ENCODE assay signal across 26 mouse cellular contexts in genomic region chr11:54298777-54299176, GRCm38 (mm10). TPM values are rescaled to one million over a fixed set of nuclear protein-coding genes. Genes with fewer than 3 reads are reported as not detected.
DNase-seq lines count a peak whose midpoint lies in the region; ATAC-seq and TF ChIP-seq lines count a peak whose summit lies in the region.
"Had no signal": no experiment of that assay in that cellular context is flagged by ENCODE, and none has a peak within 500 bp of the region (broad histone marks: within the 10 kb centered on the region; RNA-seq: fewer than 3 reads in every experiment).

No protein-coding gene starts in this region.

- peak; percentile 20; the same call in 1 of the 2 replicates for TF ChIP-seq CTCF in liver, adult 2 months (IDR thresholded peaks at IDR 0.05; ENCODE audit: low read depth, low read length)
- TF ChIP-seq CTCF in ES-Bruce4 (IDR thresholded peaks at IDR 0.05; ENCODE audit: low read depth, low read length): peak; percentile 48
- TF ChIP-seq CTCF in small intestine, adult 2 months (IDR thresholded peaks at IDR 0.05; ENCODE audit: extremely low read depth, insufficient read length, insufficient replicate concordance, low read depth, low read length): peak; percentile 20; the same call in 1 of the 2 replicates

- TF ChIP-seq EP300 in ES-Bruce4 (IDR thresholded peaks at IDR 0.05; ENCODE audit: insufficient read depth, low read depth, low read length): no peak

- no peaks in the 10 kb centered on the region for H3K27me3 ChIP-seq in forebrain, embryonic 11.5 days (ENCODE audit: control insufficient read depth, insufficient read depth, low read length)
- peaks cover 9% of the 10 kb centered on the region; the same call in 1 of the 2 replicates for H3K27me3 ChIP-seq in forebrain, embryonic 10.5 days (ENCODE audit: poor library complexity, severe bottlenecking)
- H3K27me3 ChIP-seq in liver, adult 2 months (ENCODE audit: control insufficient read depth, insufficient read depth, low read length): peaks cover 7% of the 10 kb centered on the region
- H3K27me3 ChIP-seq in ES-Bruce4 (ENCODE audit: control insufficient read depth, insufficient read depth, low read length, poor library complexity, severe bottlenecking): no peaks in the 10 kb centered on the region; the same call in 1 of the 2 replicates
- peaks cover 7% of the 10 kb centered on the region for H3K27me3 ChIP-seq in small intestine, adult 2 months (ENCODE audit: control insufficient read depth, insufficient read depth, low read length)
- H3K27me3 ChIP-seq: forebrain, embryonic 12.5 days; hindbrain, embryonic 15.5 days had no signal

- no peak overlapping the region for H3K9ac ChIP-seq in forebrain, embryonic 11.5 days (ENCODE audit: low read length)
- no peak overlapping the region for H3K9ac ChIP-seq in liver, adult 2 months (ENCODE audit: low read depth, low read length)
- no peak overlapping the region for H3K9ac ChIP-seq in ES-Bruce4 (ENCODE audit: low read depth, poor library complexity, severe bottlenecking)
- H3K9ac ChIP-seq: embryonic facial prominence, embryonic 15.5 days; forebrain, embryonic 12.5 days; heart, embryonic 12.5 days; hindbrain, embryonic 15.5 days; liver, embryonic 15.5 days had no signal

- TF ChIP-seq POLR2A in liver, adult 2 months (IDR thresholded peaks at IDR 0.05; ENCODE audit: extremely low read depth, insufficient read depth, low read length): no peak
- TF ChIP-seq POLR2A in ES-Bruce4 (IDR thresholded peaks at IDR 0.05; ENCODE audit: insufficient read depth, low read length): no peak
- no peak for TF ChIP-seq POLR2A in small intestine, adult 2 months (IDR thresholded peaks at IDR 0.05; ENCODE audit: low read depth, low read length)

- H3K4me3 ChIP-seq in forebrain, embryonic 11.5 days (ENCODE audit: low read depth, low read length): no peak overlapping the region
- no peak overlapping the region for H3K4me3 ChIP-seq in forebrain, embryonic 10.5 days
- no peak overlapping the region for H3K4me3 ChIP-seq in liver, adult 2 months (ENCODE audit: insufficient read depth, low read depth, low read length)
- H3K4me3 ChIP-seq in ES-Bruce4 (ENCODE audit: low read depth, low read length): no peak overlapping the region
- no peak overlapping the region for H3K4me3 ChIP-seq in small intestine, adult 2 months (ENCODE audit: low read depth, low read length)
- H3K4me3 ChIP-seq: embryonic facial prominence, embryonic 15.5 days; forebrain, embryonic 12.5 days; heart, embryonic 12.5 days; hindbrain, embryonic 15.5 days; liver, embryonic 15.5 days had no signal

- ATAC-seq in forebrain, embryonic 11.5 days (replicated peaks; ENCODE audit: low FRiP score): no peak
- ATAC-seq in activated CD4-positive, CD25-positive, alpha-beta regulatory T cell, adult 4 months: no peak

- no peak overlapping the region for H3K27ac ChIP-seq in forebrain, embryonic 11.5 days (ENCODE audit: low read depth, low read length)
- H3K27ac ChIP-seq in forebrain, embryonic 10.5 days: no peak overlapping the region
- H3K27ac ChIP-seq in liver, adult 2 months (replicated peaks; ENCODE audit: insufficient read depth, low read depth, low read length): no peak overlapping the region
- no peak overlapping the region for H3K27ac ChIP-seq in ES-Bruce4 (ENCODE audit: insufficient read depth, low read length)
- H3K27ac ChIP-seq in small intestine, adult 2 months (ENCODE audit: insufficient read depth, low read depth, low read length): no peak overlapping the region
- H3K27ac ChIP-seq: embryonic facial prominence, embryonic 15.5 days; forebrain, embryonic 12.5 days; hindbrain, embryonic 15.5 days; liver, embryonic 15.5 days had no signal

- H3K4me2 ChIP-seq in forebrain, embryonic 11.5 days (ENCODE audit: low read depth, low read length, severe bottlenecking): no peak overlapping the region
- H3K4me2 ChIP-seq: embryonic facial prominence, embryonic 15.5 days; forebrain, embryonic 12.5 days; heart, embryonic 12.5 days; hindbrain, embryonic 15.5 days; liver, embryonic 15.5 days had no signal

- DNase-seq in forebrain, embryonic 11.5 days (ENCODE audit: low spot score): peak; percentile 30
- DNase-seq in forebrain, embryonic 10.5 days (ENCODE audit: extremely low spot score, low spot score): no peak
- no peak for DNase-seq in liver, adult 2 months (ENCODE audit: extremely low read depth, low read depth, low spot score)
- no peak for DNase-seq in liver
- no peak for DNase-seq in adrenal gland, adult 2 months
- DNase-seq: cerebellum, postnatal 14 days; embryo, embryonic 11 days; gastrocnemius, postnatal 36 days; kidney, adult 8-10 months; kidney, postnatal 36 days; thymus, postnatal 36 days had no signal

- H3K79me2 ChIP-seq in liver, adult 2 months (ENCODE audit: control insufficient read depth, insufficient read depth, low read length): no peaks in the 10 kb centered on the region

- H3K36me3 ChIP-seq in forebrain, embryonic 11.5 days (ENCODE audit: control insufficient read depth, insufficient read depth, low read length): no peaks in the 10 kb centered on the region
- no peaks in the 10 kb centered on the region for H3K36me3 ChIP-seq in forebrain, embryonic 10.5 days (replicated peaks)
- H3K36me3 ChIP-seq in liver, adult 2 months (ENCODE audit: control insufficient read depth, insufficient read depth, low read length): no peaks in the 10 kb centered on the region
- no peaks in the 10 kb centered on the region for H3K36me3 ChIP-seq in ES-Bruce4 (ENCODE audit: control insufficient read depth, insufficient read depth, low read length, poor library complexity, severe bottlenecking)
- H3K36me3 ChIP-seq in small intestine, adult 2 months (ENCODE audit: control insufficient read depth, insufficient read depth, low read length): no peaks in the 10 kb centered on the region
- H3K36me3 ChIP-seq: embryonic facial prominence, embryonic 15.5 days; forebrain, embryonic 12.5 days; heart, embryonic 12.5 days; hindbrain, embryonic 15.5 days; liver, embryonic 15.5 days had no signal

- H3K9me3 ChIP-seq in forebrain, embryonic 11.5 days (ENCODE audit: control insufficient read depth, low read length): no peaks in the 10 kb centered on the region; the same call in 1 of the 2 replicates
- H3K9me3 ChIP-seq in forebrain, embryonic 10.5 days: peaks cover 3% of the 10 kb centered on the region; the same call in 1 of the 2 replicates
- no peaks in the 10 kb centered on the region for H3K9me3 ChIP-seq in ES-Bruce4 (replicated peaks; ENCODE audit: control insufficient read depth, insufficient read depth, low read length, poor library complexity, severe bottlenecking)
- H3K9me3 ChIP-seq: embryonic facial prominence, embryonic 15.5 days; hindbrain, embryonic 15.5 days; liver, embryonic 15.5 days had no signal

- H3K4me1 ChIP-seq in forebrain, embryonic 11.5 days (replicated peaks; ENCODE audit: control insufficient read depth, insufficient read depth, low read length): no peaks in the 10 kb centered on the region
- peaks cover 6% of the 10 kb centered on the region for H3K4me1 ChIP-seq in forebrain, embryonic 10.5 days
- H3K4me1 ChIP-seq in liver, adult 2 months (ENCODE audit: control insufficient read depth, insufficient read depth, low read length): no peaks in the 10 kb centered on the region
- H3K4me1 ChIP-seq in ES-Bruce4 (ENCODE audit: control insufficient read depth, insufficient read depth, low read length): peaks cover 2% of the 10 kb centered on the region
- 0 out of 2 replicates have a peak, but pooled peaks cover 1% of the 10 kb centered on the region for H3K4me1 ChIP-seq in small intestine, adult 2 months (ENCODE audit: control insufficient read depth, insufficient read depth, insufficient read length, low read length)
- H3K4me1 ChIP-seq: liver, embryonic 15.5 days had no signal

RNA-seq across cellular contexts. Expression of gene Acsl6, which starts 4.8 kb away (rescaled TPM):
- 16.7 and 17.9 TPM in 2 replicates for polyA plus RNA-seq in forebrain, embryonic 11.5 days (2014; fragmentation: Nextera tagmentation; extraction: Ambion mirVana)
- polyA plus RNA-seq in forebrain, embryonic 10.5 days (2016; fragmentation: Nextera tagmentation; extraction: Ambion mirVana): 11.3 and 12.1 TPM in 2 replicates
- under 0.01 and 0.47 TPM in 2 replicates for total RNA-seq in liver, adult 2 months (2014; rRNA removed)
- not detected in 2 replicates for polyA plus RNA-seq in liver, adult 2 months (2012; rRNA removed)
- 3.1 and 3.4 TPM in 2 replicates for polyA plus RNA-seq in ES-Bruce4 (2011; ENCODE audit: insufficient read depth, insufficient read length, low read depth, missing spikeins)
- polyA plus RNA-seq in small intestine, adult 2 months (2012; rRNA removed): 0.42 and 0.81 TPM in 2 replicates
- total RNA-seq in adrenal gland, adult 2 months (2021): 1 to 10 TPM; 4.9 to 5.2 TPM
- 1.2 and 1.9 TPM in 2 replicates for polyA plus RNA-seq in adrenal gland, adult 2 months (2012; rRNA removed)
- not detected for polyA plus RNA-seq in activated CD4-positive, CD25-positive, alpha-beta regulatory T cell, adult 4 months (2017; shearing (Covaris generic))

RNA-seq across cellular contexts. Expression of gene Il3, which starts 31.7 kb away (rescaled TPM):
- polyA plus RNA-seq in forebrain, embryonic 11.5 days (2014; fragmentation: Nextera tagmentation; extraction: Ambion mirVana): not detected in 2 replicates
- polyA plus RNA-seq in forebrain, embryonic 10.5 days (2016; fragmentation: Nextera tagmentation; extraction: Ambion mirVana): not detected in 2 replicates
- not detected in 2 replicates for total RNA-seq in liver, adult 2 months (2014; rRNA removed)
- polyA plus RNA-seq in liver, adult 2 months (2012; rRNA removed): not detected in 2 replicates
- polyA plus RNA-seq in ES-Bruce4 (2011; ENCODE audit: insufficient read depth, insufficient read length, low read depth, missing spikeins): not detected in 2 replicates
- polyA plus RNA-seq in small intestine, adult 2 months (2012; rRNA removed): not detected in 2 replicates
- not detected for total RNA-seq in adrenal gland, adult 2 months (2021)
- polyA plus RNA-seq in adrenal gland, adult 2 months (2012; rRNA removed): not detected in 2 replicates
- polyA plus RNA-seq in activated CD4-positive, CD25-positive, alpha-beta regulatory T cell, adult 4 months (2017; shearing (Covaris generic)): not detected
- total RNA-seq: adrenal gland, adult 18-20 months; gastrocnemius, postnatal 36 days; heart, postnatal 25 days; layer of hippocampus, postnatal 25 days; left cerebral cortex, postnatal 36 days; megakaryocyte-erythroid progenitor cell, adult 5-6 weeks had no signal
- polyA plus RNA-seq: embryonic facial prominence, embryonic 15.5 days; forebrain, embryonic 12.5 days; frontal cortex, adult 2 months; heart, embryonic 12.5 days; hindbrain, embryonic 15.5 days; liver, embryonic 15.5 days; neural tube, embryonic 11.5 days had no signal

RNA-seq across cellular contexts. Expression of gene Csf2, which starts 49.3 kb away (rescaled TPM):
- polyA plus RNA-seq in forebrain, embryonic 11.5 days (2014; fragmentation: Nextera tagmentation; extraction: Ambion mirVana): not detected in 2 replicates
- polyA plus RNA-seq in forebrain, embryonic 10.5 days (2016; fragmentation: Nextera tagmentation; extraction: Ambion mirVana): not detected in 2 replicates
- total RNA-seq in liver, adult 2 months (2014; rRNA removed): 0.34 TPM in 1 of 2 replicates, not detected in the other
- not detected in 2 replicates for polyA plus RNA-seq in liver, adult 2 months (2012; rRNA removed)
- not detected in 2 replicates for polyA plus RNA-seq in ES-Bruce4 (2011; ENCODE audit: insufficient read depth, insufficient read length, low read depth, missing spikeins)
- 0.13 and 0.22 TPM in 2 replicates for polyA plus RNA-seq in small intestine, adult 2 months (2012; rRNA removed)
- not detected for total RNA-seq in adrenal gland, adult 2 months (2021)
- polyA plus RNA-seq in adrenal gland, adult 2 months (2012; rRNA removed): not detected in 2 replicates
- polyA plus RNA-seq in activated CD4-positive, CD25-positive, alpha-beta regulatory T cell, adult 4 months (2017; shearing (Covaris generic)): under 1 TPM; 0.42 to 0.69 TPM
- total RNA-seq: adrenal gland, adult 18-20 months; gastrocnemius, postnatal 36 days; heart, postnatal 25 days; layer of hippocampus, postnatal 25 days; left cerebral cortex, postnatal 36 days; megakaryocyte-erythroid progenitor cell, adult 5-6 weeks had no signal
- polyA plus RNA-seq: embryonic facial prominence, embryonic 15.5 days; forebrain, embryonic 12.5 days; frontal cortex, adult 2 months; heart, embryonic 12.5 days; hindbrain, embryonic 15.5 days; liver, embryonic 15.5 days; neural tube, embryonic 11.5 days had no signal
